Mouse (Mus musculus): ENCODE measurements at regions not wholly inside any gene's neighbourhood (a gene's known extent, or its start where the extent isn't known, plus 50 kb on each side); places are given as distances from the start of the nearest gene placed in this dataset.
A peak's percentile ranks its signal among the peaks of the same experiment; 100 is the strongest.

DNA sequence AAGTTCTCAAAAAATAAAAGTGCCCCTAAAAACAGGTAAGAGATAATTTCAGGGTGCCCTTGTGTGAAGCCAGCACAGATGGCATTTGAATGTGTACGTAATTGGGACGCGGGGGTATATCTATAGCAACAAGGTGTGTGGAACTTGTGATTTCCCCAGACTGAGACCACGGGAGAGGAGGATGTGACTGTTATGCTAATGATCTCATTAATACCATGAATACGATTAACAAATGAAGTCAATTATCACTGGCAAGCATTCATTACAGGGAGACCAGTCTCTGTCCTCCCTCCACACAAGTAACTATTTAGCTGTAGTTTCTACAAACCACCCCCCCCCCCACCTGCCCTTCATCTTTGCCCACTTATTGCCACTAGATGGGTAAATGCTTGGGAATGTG is 112.9 kb downstream of the Atp23 start:
- H3K4me3 ChIP-seq: no peak overlapping the region
- WGBS: 84% methylated on average over 5 of the region's 5 CpGs
- no peak overlapping the region for H3K27ac ChIP-seq (ENCODE audit: poor library complexity, severe bottlenecking)
- no peaks in the 10 kb centered on the region; the same call in 1 of the 2 replicates for H3K4me1 ChIP-seq (replicated peaks)
- no peak for ATAC-seq (ENCODE audit: insufficient number of reproducible peaks, low FRiP score)
- no peaks in the 10 kb centered on the region for H3K9me3 ChIP-seq (replicated peaks)
- no peak overlapping the region for H3K4me2 ChIP-seq
- no peaks in the 10 kb centered on the region for H3K36me3 ChIP-seq
- H3K9ac ChIP-seq: no peak overlapping the region
- no peaks in the 10 kb centered on the region for H3K27me3 ChIP-seq (replicated peaks)

DNA sequence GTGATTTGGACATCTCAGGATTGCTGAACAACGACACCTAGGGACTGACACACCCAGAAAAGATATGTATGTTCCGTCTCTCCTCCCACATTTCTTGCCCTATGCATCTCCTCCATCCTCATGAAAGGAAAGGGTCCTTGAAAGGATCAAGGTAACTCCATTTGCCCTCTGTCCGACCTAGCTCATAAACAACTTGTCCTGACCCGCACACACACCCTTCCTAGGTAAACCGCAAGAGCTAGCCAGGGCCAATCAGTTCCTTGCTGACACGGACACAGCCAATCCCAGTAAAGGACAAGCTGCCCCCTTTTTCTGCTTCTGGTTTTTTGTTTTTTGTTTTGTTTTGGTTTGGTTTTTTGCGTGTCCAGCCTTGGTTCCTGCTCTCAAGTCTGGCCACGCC is 118.0 kb downstream of the Atp23 start:
- Histone ChIP-seq H3K4me3 (no peak overlapping the region), H3K36me3 (no peaks in the 10 kb centered on the region), H3K27me3 (replicated peaks) (no peaks in the 10 kb centered on the region), H3K4me1 (replicated peaks) (no peaks in the 10 kb centered on the region), H3K9ac (no peak overlapping the region), H3K4me2 (no peak overlapping the region), H3K9me3 (replicated peaks) (no peaks in the 10 kb centered on the region), H3K27ac (ENCODE audit: poor library complexity, severe bottlenecking) (no peak overlapping the region)
- no peak for ATAC-seq (ENCODE audit: insufficient number of reproducible peaks, low FRiP score)
- 82% methylated on average over 8 of the region's 8 CpGs for WGBS

DNA sequence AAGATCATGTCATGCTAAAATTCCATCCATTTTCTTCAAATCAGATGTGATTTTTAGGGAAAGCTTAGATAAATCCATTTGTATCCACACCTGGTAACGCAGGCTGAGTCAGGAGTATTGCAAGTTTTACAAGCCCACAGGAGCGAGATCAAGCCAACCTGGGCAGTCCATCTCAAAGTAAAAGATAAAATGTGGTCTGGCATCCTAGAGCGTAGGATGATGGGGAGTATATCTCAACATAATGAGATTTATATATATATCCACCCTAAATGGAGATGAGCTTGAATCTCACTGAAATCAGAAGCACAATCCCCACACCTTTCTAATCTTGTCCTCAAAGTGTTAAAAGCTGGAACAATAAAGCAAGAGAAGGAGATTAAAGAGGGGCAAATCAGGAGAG is 124.6 kb downstream of the Atp23 start:
- Histone ChIP-seq H3K9me3 (replicated peaks) (no peaks in the 10 kb centered on the region), H3K4me2 (no peak overlapping the region), H3K27ac (ENCODE audit: poor library complexity, severe bottlenecking) (no peak overlapping the region), H3K27me3 (replicated peaks) (no peaks in the 10 kb centered on the region), H3K4me3 (no peak overlapping the region), H3K36me3 (no peaks in the 10 kb centered on the region), H3K4me1 (replicated peaks) (no peaks in the 10 kb centered on the region), H3K9ac (no peak overlapping the region)
- no peak for ATAC-seq (ENCODE audit: insufficient number of reproducible peaks, low FRiP score)
- WGBS: 73% methylated on average over 3 of the region's 3 CpGs

DNA sequence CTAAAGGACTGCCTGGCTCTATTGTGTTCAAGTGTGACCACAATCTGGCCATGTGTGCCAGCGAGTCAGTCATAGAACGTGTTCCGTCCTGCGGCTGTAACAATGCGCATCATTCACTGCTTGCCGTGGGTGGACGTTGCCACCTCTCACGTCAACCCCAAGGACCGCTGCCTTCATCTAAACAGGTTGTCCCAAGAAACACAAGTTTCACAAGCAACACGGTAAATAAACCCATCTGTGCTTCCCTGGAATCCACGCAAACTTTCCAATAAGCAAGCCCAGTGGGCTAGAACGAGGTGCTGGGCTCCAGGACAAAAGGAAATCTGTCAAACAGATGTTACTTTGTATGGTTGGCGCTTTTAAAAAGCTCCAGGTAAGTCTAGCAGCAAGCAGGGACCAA is 125.2 kb downstream of the Atp23 start:
- H3K27me3 ChIP-seq (replicated peaks): no peaks in the 10 kb centered on the region
- no peaks in the 10 kb centered on the region for H3K9me3 ChIP-seq (replicated peaks)
- H3K36me3 ChIP-seq: no peaks in the 10 kb centered on the region
- H3K4me3 ChIP-seq: no peak overlapping the region
- WGBS: 84% methylated on average over 13 of the region's 13 CpGs
- no peak for ATAC-seq (ENCODE audit: insufficient number of reproducible peaks, low FRiP score)
- H3K9ac ChIP-seq: no peak overlapping the region
- no peak overlapping the region for H3K27ac ChIP-seq (ENCODE audit: poor library complexity, severe bottlenecking)
- no peaks in the 10 kb centered on the region for H3K4me1 ChIP-seq (replicated peaks)
- no peak overlapping the region for H3K4me2 ChIP-seq

DNA sequence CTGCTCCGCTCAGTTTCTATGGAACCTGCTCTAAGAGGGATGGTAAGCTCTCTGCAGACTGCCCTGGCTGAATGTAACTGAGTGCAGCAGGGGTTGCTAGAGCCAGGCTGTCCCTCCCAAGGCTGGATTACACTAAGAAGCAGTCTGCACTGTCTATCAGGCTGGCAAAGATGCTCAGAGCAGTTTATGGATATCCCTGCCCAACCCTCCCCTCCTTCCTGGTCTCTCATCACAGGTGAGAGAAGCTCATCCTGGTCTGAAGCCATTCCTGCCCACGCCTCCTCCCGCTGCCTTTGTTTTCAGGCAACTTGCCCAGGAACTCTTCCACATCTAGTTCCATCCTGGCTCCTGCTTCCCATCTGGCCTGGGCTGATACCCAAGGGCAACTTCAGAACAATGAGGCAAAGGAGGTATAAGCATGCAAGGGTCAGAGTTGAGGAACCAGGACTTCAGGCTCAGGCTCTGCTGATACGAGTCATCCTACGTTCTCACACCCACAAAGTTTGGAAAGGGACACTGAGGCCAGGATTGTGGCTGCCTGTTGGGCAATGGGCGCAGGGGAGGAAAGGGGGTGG is 130.6 kb downstream of the Atp23 start:
- WGBS: 76% methylated on average over 6 of the region's 6 CpGs
- no peaks in the 10 kb centered on the region for H3K9me3 ChIP-seq (replicated peaks)

DNA sequence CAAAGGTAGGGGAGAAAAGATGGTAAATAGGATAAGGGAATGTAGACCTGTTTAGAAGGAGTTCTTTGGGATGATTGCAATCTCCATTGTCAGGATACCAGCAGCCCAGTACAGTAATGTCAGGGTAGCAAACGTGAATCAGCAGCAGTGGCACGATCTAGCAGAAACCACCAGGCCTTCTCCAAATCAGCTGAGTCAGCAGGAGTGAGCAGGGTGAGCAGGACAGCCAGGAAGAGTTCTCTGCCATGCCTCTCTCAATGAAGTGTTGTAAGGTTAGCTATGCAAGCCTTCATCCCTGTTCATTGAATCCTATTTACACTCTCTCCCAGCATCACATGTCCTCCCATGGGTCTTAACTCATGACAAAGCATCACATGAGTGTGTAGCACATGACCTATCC is 135.5 kb downstream of the Atp23 start:
- no peaks in the 10 kb centered on the region for H3K36me3 ChIP-seq
- H3K9ac ChIP-seq: no peak overlapping the region
- no peaks in the 10 kb centered on the region for H3K9me3 ChIP-seq (replicated peaks)
- no peaks in the 10 kb centered on the region for H3K27me3 ChIP-seq (replicated peaks)
- H3K4me1 ChIP-seq (replicated peaks): no peaks in the 10 kb centered on the region
- H3K4me2 ChIP-seq: no peak overlapping the region
- ATAC-seq (ENCODE audit: insufficient number of reproducible peaks, low FRiP score): no peak
- no peak overlapping the region for H3K27ac ChIP-seq (ENCODE audit: poor library complexity, severe bottlenecking)
- H3K4me3 ChIP-seq: no peak overlapping the region
- WGBS: 69% methylated on average over 2 of the region's 2 CpGs

More for the DNA sequence above, 130.6 kb downstream of the Atp23 start:
- Histone ChIP-seq H3K9ac (no peak overlapping the region), H3K4me2 (no peak overlapping the region), H3K4me3 (no peak overlapping the region), H3K4me1 (replicated peaks) (no peaks in the 10 kb centered on the region), H3K36me3 (no peaks in the 10 kb centered on the region), H3K27ac (ENCODE audit: poor library complexity, severe bottlenecking) (no peak overlapping the region), H3K27me3 (replicated peaks) (no peaks in the 10 kb centered on the region)
- ATAC-seq (ENCODE audit: insufficient number of reproducible peaks, low FRiP score): no peak

DNA sequence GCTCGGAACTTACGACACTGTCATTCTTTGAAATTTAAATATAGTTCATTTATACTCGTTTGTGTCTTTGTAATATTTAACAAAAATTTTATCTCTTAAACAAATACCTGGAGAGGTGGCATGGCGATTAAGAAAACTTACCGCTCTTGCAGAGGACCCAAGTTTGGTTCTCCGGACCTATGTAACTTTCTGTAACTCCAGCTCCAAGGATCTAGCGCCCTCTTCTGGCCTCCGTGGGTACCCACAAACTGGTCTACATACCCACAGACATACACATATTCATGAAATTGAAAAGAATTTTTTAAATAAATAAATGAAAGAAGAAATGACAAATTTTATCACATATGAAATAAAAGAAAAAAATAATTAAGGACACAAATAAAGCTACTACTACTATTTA is 136.4 kb downstream of the Atp23 start:
- no peaks in the 10 kb centered on the region for H3K27me3 ChIP-seq (replicated peaks)
- no peaks in the 10 kb centered on the region for H3K36me3 ChIP-seq
- H3K4me1 ChIP-seq (replicated peaks): no peaks in the 10 kb centered on the region
- ATAC-seq (ENCODE audit: insufficient number of reproducible peaks, low FRiP score): no peak
- no peak overlapping the region for H3K4me3 ChIP-seq
- no peak overlapping the region for H3K9ac ChIP-seq
- WGBS: 65% methylated on average over 8 of the region's 8 CpGs
- no peaks in the 10 kb centered on the region for H3K9me3 ChIP-seq (replicated peaks)
- no peak overlapping the region for H3K27ac ChIP-seq (ENCODE audit: poor library complexity, severe bottlenecking)
- no peak overlapping the region for H3K4me2 ChIP-seq

DNA sequence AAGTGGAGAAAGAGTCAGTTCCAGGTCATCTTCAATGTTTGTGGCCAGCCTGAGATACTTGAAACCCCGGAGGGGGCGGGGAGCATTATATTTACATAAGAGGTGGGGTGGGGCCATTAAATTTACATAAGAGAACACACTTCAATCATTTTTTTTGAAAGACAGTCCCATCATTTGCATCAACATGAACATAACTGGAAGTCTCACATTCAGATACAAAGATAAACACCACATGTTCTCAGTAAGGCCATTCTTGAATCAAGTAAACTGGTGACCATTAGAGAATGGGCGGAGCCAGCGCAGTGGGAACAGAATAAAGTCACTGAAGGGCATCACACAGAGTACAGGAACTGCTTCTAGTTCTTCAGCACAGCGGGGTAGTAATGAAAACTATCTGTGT is 137.2 kb downstream of the Atp23 start:
- no peaks in the 10 kb centered on the region for H3K36me3 ChIP-seq
- no peak overlapping the region for H3K27ac ChIP-seq (ENCODE audit: poor library complexity, severe bottlenecking)
- H3K9me3 ChIP-seq (replicated peaks): no peaks in the 10 kb centered on the region
- no peaks in the 10 kb centered on the region for H3K27me3 ChIP-seq (replicated peaks)
- no peak for ATAC-seq (ENCODE audit: insufficient number of reproducible peaks, low FRiP score)
- H3K4me1 ChIP-seq (replicated peaks): no peaks in the 10 kb centered on the region
- H3K9ac ChIP-seq: no peak overlapping the region
- H3K4me3 ChIP-seq: no peak overlapping the region
- WGBS: 58% methylated on average over 5 of the region's 5 CpGs
- no peak overlapping the region for H3K4me2 ChIP-seq

DNA sequence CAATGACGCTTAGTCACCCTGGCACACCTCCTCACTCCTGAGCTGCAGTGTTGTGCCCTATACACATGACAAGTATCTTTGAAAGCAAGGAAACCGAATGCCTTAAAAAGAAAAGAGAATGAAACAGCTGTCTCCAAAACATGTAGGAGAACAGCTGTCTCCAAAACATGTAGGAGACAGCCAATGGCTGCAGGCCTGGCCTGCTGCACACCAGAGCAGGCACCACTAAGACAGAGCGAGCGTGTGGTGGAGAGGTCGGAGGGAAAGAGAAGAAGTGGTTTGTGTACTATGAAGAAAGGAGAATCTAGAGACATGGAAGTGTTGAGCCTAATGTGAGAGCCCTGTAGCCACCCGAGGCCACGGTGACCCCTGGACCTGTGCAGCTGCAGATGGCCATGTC is 142.5 kb downstream of the Atp23 start:
- Histone ChIP-seq H3K27me3 (replicated peaks) (no peaks in the 10 kb centered on the region), H3K4me3 (no peak overlapping the region), H3K4me1 (replicated peaks) (no peaks in the 10 kb centered on the region), H3K36me3 (no peaks in the 10 kb centered on the region), H3K9me3 (replicated peaks) (no peaks in the 10 kb centered on the region), H3K27ac (ENCODE audit: poor library complexity, severe bottlenecking) (no peak overlapping the region), H3K4me2 (no peak overlapping the region), H3K9ac (no peak overlapping the region)
- ATAC-seq (ENCODE audit: insufficient number of reproducible peaks, low FRiP score): 0 out of 2 replicates have a peak, but pooled peaks have one; percentile 25
- WGBS: 85% methylated on average over 7 of the region's 7 CpGs

DNA sequence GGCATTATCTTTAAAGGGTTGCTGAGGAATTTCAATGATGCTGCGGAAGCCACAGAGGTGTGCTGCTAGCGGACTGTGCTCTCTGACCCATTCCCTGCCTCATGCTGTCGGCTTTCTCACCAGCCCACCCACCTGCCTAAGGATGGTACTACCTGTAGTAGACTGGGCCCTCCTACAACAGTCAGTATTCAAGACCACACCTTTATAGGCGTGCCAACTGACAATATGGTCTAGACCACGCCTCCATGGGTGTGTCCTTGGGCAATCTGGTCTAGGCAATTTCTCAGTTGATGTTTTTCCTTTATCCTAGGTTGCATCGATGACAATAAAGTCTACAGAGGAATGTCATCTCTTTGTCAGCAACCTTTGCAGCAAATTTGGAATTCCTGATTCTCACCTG is 148.0 kb downstream of the Atp23 start:
- H3K9me3 ChIP-seq (replicated peaks): no peaks in the 10 kb centered on the region
- H3K27me3 ChIP-seq (replicated peaks): no peaks in the 10 kb centered on the region
- no peak overlapping the region for H3K4me2 ChIP-seq
- no peak for ATAC-seq (ENCODE audit: insufficient number of reproducible peaks, low FRiP score)
- WGBS: 69% methylated on average over 6 of the region's 6 CpGs
- no peak overlapping the region for H3K4me3 ChIP-seq
- no peak overlapping the region for H3K9ac ChIP-seq
- no peaks in the 10 kb centered on the region for H3K4me1 ChIP-seq (replicated peaks)
- H3K36me3 ChIP-seq: no peaks in the 10 kb centered on the region
- no peak overlapping the region for H3K27ac ChIP-seq (ENCODE audit: poor library complexity, severe bottlenecking)

DNA sequence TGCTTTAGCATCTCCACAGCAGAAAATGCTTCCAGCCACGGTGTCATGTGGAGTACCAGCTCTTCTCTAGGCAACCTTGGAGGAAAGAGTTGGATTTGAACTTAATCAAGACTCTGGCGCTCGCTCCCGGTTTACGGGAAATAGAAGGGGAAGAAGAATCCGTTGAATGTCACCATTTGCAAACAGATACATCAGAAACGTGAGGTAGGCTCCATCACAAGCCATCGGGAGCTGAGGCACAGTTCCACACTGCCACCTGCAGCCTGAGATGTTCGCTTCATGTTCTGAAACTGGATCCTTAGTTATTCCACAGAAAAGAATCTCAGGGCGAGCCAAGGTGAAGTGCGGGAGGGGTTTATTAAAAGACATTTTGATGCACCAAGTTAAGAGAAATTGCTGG is 148.5 kb downstream of the Atp23 start:
- Histone ChIP-seq H3K4me1 (replicated peaks) (no peaks in the 10 kb centered on the region), H3K27ac (ENCODE audit: poor library complexity, severe bottlenecking) (no peak overlapping the region), H3K4me2 (no peak overlapping the region), H3K36me3 (no peaks in the 10 kb centered on the region), H3K4me3 (no peak overlapping the region), H3K9me3 (replicated peaks) (no peaks in the 10 kb centered on the region), H3K9ac (no peak overlapping the region), H3K27me3 (replicated peaks) (no peaks in the 10 kb centered on the region)
- no peak for ATAC-seq (ENCODE audit: insufficient number of reproducible peaks, low FRiP score)
- 55% methylated on average over 11 of the region's 11 CpGs for WGBS

DNA sequence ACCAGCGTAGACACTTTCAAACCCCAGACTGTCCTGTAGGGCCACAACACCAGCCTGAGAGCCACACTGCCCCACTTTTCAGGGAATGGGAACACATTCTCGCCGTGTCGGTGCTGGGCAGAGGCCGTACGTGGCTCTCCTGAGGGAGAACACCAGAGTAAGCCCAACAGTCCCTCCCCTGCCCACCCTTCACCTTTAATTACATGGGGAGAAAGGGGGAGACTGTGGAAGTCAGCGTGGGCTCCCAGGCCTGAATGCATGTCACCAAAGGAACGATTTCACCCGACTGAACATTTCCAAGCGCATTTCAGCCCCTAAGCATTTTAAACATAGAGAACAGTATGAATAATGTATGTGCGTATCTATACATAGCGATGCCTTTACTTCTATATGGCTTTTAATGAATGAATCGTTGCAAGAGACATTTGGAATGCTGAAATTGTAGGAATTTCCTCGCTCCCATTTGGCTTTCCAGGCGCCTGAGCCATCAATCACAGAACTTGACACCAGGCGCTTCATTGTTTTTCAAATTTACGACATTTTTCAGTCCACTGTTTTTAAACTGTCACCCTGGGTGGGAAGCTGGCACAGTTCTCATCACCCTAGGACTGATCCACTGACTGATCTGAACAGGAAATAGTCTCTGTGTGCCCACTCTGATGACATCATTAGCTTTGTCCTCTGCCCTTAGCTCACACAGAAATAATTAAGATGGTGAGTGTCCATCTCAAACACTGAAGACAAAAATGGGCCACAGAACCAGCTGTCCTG is 152.3 kb downstream of the Atp23 start:
- ATAC-seq (ENCODE audit: insufficient number of reproducible peaks, low FRiP score): no peak
- Histone ChIP-seq H3K9me3 (replicated peaks) (0 out of 2 replicates have a peak, but pooled peaks cover 1% of the 10 kb centered on the region), H3K4me2 (no peak overlapping the region), H3K36me3 (no peaks in the 10 kb centered on the region), H3K4me3 (no peak overlapping the region), H3K27me3 (replicated peaks) (no peaks in the 10 kb centered on the region), H3K27ac (ENCODE audit: poor library complexity, severe bottlenecking) (no peak overlapping the region), H3K9ac (no peak overlapping the region), H3K4me1 (replicated peaks) (no peaks in the 10 kb centered on the region)
- 70% methylated on average over 17 of the region's 17 CpGs for WGBS

Data from heart, embryonic 12.5 days (tissue).